Mouse (Mus musculus) activated CD4-positive, CD25-positive, alpha-beta regulatory T cell, adult 4 months (primary cell): ENCODE results near the gene Frmd4a. TPM values are rescaled to one million over a fixed set of nuclear protein-coding genes. Genes with fewer than 3 reads are reported as not detected.
"Not testable (repeated sequence)": the region's sequence is repeated elsewhere in the genome, so short reads cannot be mapped to it uniquely, and the experiment has no call there.

Experiments used
- ATAC-seq: one replicate; pipeline ENCODE4 v1.8.0; 2017
- polyA plus RNA-seq, 2 experiments: library from polyadenylated mRNA; unstranded; fragments of 100-300 nt; shearing (Covaris generic); gene quantifications; one replicate each; pipeline ENCODE4 v1.2.1; 2017

Gene Frmd4a
- polyA plus RNA-seq, 2 experiments from 2014 or later = 0.61 to 1.2 TPM

GRCm38 (mm10) chr2:4593878-4594387 is 576.4 kb downstream of the Frmd4a start:
- ATAC-seq = no peak

GRCm38 (mm10) chr2:4596992-4597391 is 579.5 kb downstream of the Frmd4a start:
- ATAC-seq = no peak

- ATAC-seq = peak; percentile 54
Observed at GRCm38 (mm10) chr2:4601034-4601890, 583.7 kb downstream of the Frmd4a start.

GRCm38 (mm10) chr2:4603361-4603945 is 585.9 kb downstream of the Frmd4a start:
- no peak for ATAC-seq

GRCm38 (mm10) chr2:4606559-4606958 is 589.0 kb downstream of the Frmd4a start:
- no peak for ATAC-seq

- no peak for ATAC-seq
Observed at GRCm38 (mm10) chr2:4608253-4608652, 590.7 kb downstream of the Frmd4a start.

GRCm38 (mm10) chr2:4609433-4609832 is 591.9 kb downstream of the Frmd4a start:
- ATAC-seq = no peak

GRCm38 (mm10) chr2:4611295-4611694 is 593.8 kb downstream of the Frmd4a start:
- ATAC-seq = no peak

- ATAC-seq = no peak
Observed at GRCm38 (mm10) chr2:4611704-4612103, 594.2 kb downstream of the Frmd4a start.

GRCm38 (mm10) chr2:4614276-4614929 is 596.9 kb downstream of the Frmd4a start:
- not testable (repeated sequence) for ATAC-seq

GRCm38 (mm10) chr2:4615014-4615546 is 597.6 kb downstream of the Frmd4a start:
- ATAC-seq = no peak

GRCm38 (mm10) chr2:4616995-4617394 is 599.5 kb downstream of the Frmd4a start:
- ATAC-seq = no peak

- not testable (repeated sequence) for ATAC-seq
Observed at GRCm38 (mm10) chr2:4619126-4619525, 601.6 kb downstream of the Frmd4a start.

- ATAC-seq = no peak
Observed at GRCm38 (mm10) chr2:4619893-4620593, 602.5 kb downstream of the Frmd4a start.

GRCm38 (mm10) chr2:4620640-4621401 is 603.3 kb downstream of the Frmd4a start:
- no peak for ATAC-seq

GRCm38 (mm10) chr2:4621471-4621985 is 604.0 kb downstream of the Frmd4a start:
- ATAC-seq = no peak

GRCm38 (mm10) chr2:4626911-4627310 is 609.4 kb downstream of the Frmd4a start:
- no peak for ATAC-seq

- ATAC-seq = no peak
Observed at GRCm38 (mm10) chr2:4628920-4629319, 611.4 kb downstream of the Frmd4a start.

GRCm38 (mm10) chr2:4629470-4629869 is 612.0 kb downstream of the Frmd4a start:
- no peak for ATAC-seq

GRCm38 (mm10) chr2:4630197-4630835 is 612.8 kb downstream of the Frmd4a start:
- no peak for ATAC-seq

GRCm38 (mm10) chr2:4635804-4636203 is 618.3 kb downstream of the Frmd4a start:
- ATAC-seq = no peak
